Mouse (Mus musculus): ENCODE results near the gene Sema3b.

Sema3b gene

GRCm38 (mm10) chr9:107633091-107633660 lies 24.1 kb upstream of the Sema3b start:
- peak; percentile 76 for DNase-seq (ENCODE audit: low spot score)

GRCm38 (mm10) chr9:107632478-107632877 lies 23.4 kb upstream of the Sema3b start:
- no peak for DNase-seq (ENCODE audit: low spot score)

- DNase-seq (ENCODE audit: low spot score), result no peak
Observed at GRCm38 (mm10) chr9:107631861-107632260, 22.8 kb upstream of the Sema3b start.

GRCm38 (mm10) chr9:107631311-107631826 lies 22.3 kb upstream of the Sema3b start:
- DNase-seq (ENCODE audit: low spot score), result no peak

- no peak for DNase-seq (ENCODE audit: low spot score)
Observed at GRCm38 (mm10) chr9:107630576-107630975, 21.5 kb upstream of the Sema3b start.

- DNase-seq (ENCODE audit: low spot score), result no peak
Observed at GRCm38 (mm10) chr9:107629901-107630425, 20.9 kb upstream of the Sema3b start.

GRCm38 (mm10) chr9:107629411-107629730 lies 20.3 kb upstream of the Sema3b start:
- DNase-seq (ENCODE audit: low spot score), result no peak

GRCm38 (mm10) chr9:107628721-107629410 lies 19.8 kb upstream of the Sema3b start:
- no peak for DNase-seq (ENCODE audit: low spot score)

- DNase-seq (ENCODE audit: low spot score), result no peak
Observed at GRCm38 (mm10) chr9:107627387-107628255, 18.6 kb upstream of the Sema3b start.

- peak; percentile 77 for DNase-seq (ENCODE audit: low spot score)
Observed at GRCm38 (mm10) chr9:107626844-107627277, 17.8 kb upstream of the Sema3b start.

GRCm38 (mm10) chr9:107626158-107626843 lies 17.3 kb upstream of the Sema3b start:
- DNase-seq (ENCODE audit: low spot score), result no peak

GRCm38 (mm10) chr9:107625351-107626128 lies 16.5 kb upstream of the Sema3b start:
- DNase-seq (ENCODE audit: low spot score), result no peak

- DNase-seq (ENCODE audit: low spot score), result no peak
Observed at GRCm38 (mm10) chr9:107624951-107625350, 15.9 kb upstream of the Sema3b start.

- DNase-seq (ENCODE audit: low spot score), result no peak
Observed at GRCm38 (mm10) chr9:107624539-107624938, 15.5 kb upstream of the Sema3b start.

GRCm38 (mm10) chr9:107620954-107621353 lies 11.9 kb upstream of the Sema3b start:
- no peak for DNase-seq (ENCODE audit: low spot score)

GRCm38 (mm10) chr9:107619546-107619879 lies 10.5 kb upstream of the Sema3b start:
- DNase-seq (ENCODE audit: low spot score), result no peak

- DNase-seq (ENCODE audit: low spot score), result no peak
Observed at GRCm38 (mm10) chr9:107618778-107619545, 9.9 kb upstream of the Sema3b start.

GRCm38 (mm10) chr9:107618098-107618497 lies 9.1 kb upstream of the Sema3b start:
- no peak for DNase-seq (ENCODE audit: low spot score)

GRCm38 (mm10) chr9:107617461-107617860 lies 8.4 kb upstream of the Sema3b start:
- DNase-seq (ENCODE audit: low spot score), result no peak

GRCm38 (mm10) chr9:107615035-107615434 lies 6.0 kb upstream of the Sema3b start:
- no peak for DNase-seq (ENCODE audit: low spot score)
